Mouse (Mus musculus) thymus, adult 18-20 months (tissue): ENCODE results near the gene Pheta2.
A peak's percentile ranks its signal among the peaks of the same experiment; 100 is the strongest.
"Not testable (repeated sequence)": the region's sequence is repeated elsewhere in the genome, so short reads cannot be mapped to it uniquely, and the experiment has no call there.

Source experiments
- DNase-seq, 2 experiments: peaks; one replicate each; pipeline ENCODE4 v3.0.0; 2022; ENCODE audit warnings: mixed read lengths in 2 of 2

The Pheta2 gene

GRCm38 (mm10) chr15:82372446-82372845 lies 33.7 kb downstream of the Pheta2 start:
- no peak for DNase-seq

- DNase-seq = no peak
These were observed 34.2 kb downstream of the Pheta2 start for GRCm38 (mm10) chr15:82372991-82373390.

GRCm38 (mm10) chr15:82374437-82374836 lies 35.7 kb downstream of the Pheta2 start:
- DNase-seq = no peak

GRCm38 (mm10) chr15:82375855-82376254 lies 37.1 kb downstream of the Pheta2 start:
- no peak for DNase-seq

GRCm38 (mm10) chr15:82376393-82377138 lies 37.8 kb downstream of the Pheta2 start:
- DNase-seq = no peak

GRCm38 (mm10) chr15:82377701-82378100 lies 39.0 kb downstream of the Pheta2 start:
- DNase-seq = no peak

- DNase-seq = no peak
These were observed 39.8 kb downstream of the Pheta2 start for GRCm38 (mm10) chr15:82378261-82379180.

GRCm38 (mm10) chr15:82379511-82379870 lies 40.7 kb downstream of the Pheta2 start:
- no peak for DNase-seq

- DNase-seq = peak; percentile 35 to 41
These were observed 41.4 kb downstream of the Pheta2 start, which contains the start of gene Cyp2d22 for GRCm38 (mm10) chr15:82379871-82380713. Gene Cyp2d22 (minus strand): TSS chr15:82380260.

GRCm38 (mm10) chr15:82380714-82381062 lies 41.9 kb downstream of the Pheta2 start:
- no peak for DNase-seq

GRCm38 (mm10) chr15:82382441-82382840 lies 43.7 kb downstream of the Pheta2 start:
- no peak for DNase-seq

- no peak for DNase-seq
These were observed 47.0 kb downstream of the Pheta2 start for GRCm38 (mm10) chr15:82385729-82386128.

GRCm38 (mm10) chr15:82389916-82390315 lies 51.2 kb downstream of the Pheta2 start:
- DNase-seq = not testable (repeated sequence)

GRCm38 (mm10) chr15:82393922-82394321 lies 55.2 kb downstream of the Pheta2 start, which contains the start of gene Cyp2d11:
Gene Cyp2d11 (minus strand): TSS chr15:82394022.
- not testable (repeated sequence) for DNase-seq
